16 mouse cellular contexts compared by ENCODE assay signal in genomic region chr13:81230161-81230560, GRCm38 (mm10).
DNase-seq lines count a peak whose midpoint lies in the region; ATAC-seq and TF ChIP-seq lines count a peak whose summit lies in the region.
"Had no signal": no experiment of that assay in that cellular context is flagged by ENCODE, and none has a peak within 500 bp of the region (broad histone marks: within the 10 kb centered on the region; RNA-seq: fewer than 3 reads in every experiment).

No protein-coding gene starts in this region.

- WGBS in kidney, adult 2 months, result 64% methylated on average over 4 of the region's 4 CpGs
- WGBS in forebrain, embryonic 11.5 days, result 69% methylated on average over 4 of the region's 4 CpGs

- H3K4me3 ChIP-seq in kidney, adult 2 months (ENCODE audit: insufficient read depth, low read depth, low read length), result no peak overlapping the region
- no peak overlapping the region for H3K4me3 ChIP-seq in brown adipose tissue, adult 24 weeks (ENCODE audit: insufficient read depth, low read depth, low read length)
- H3K4me3 ChIP-seq in forebrain, embryonic 11.5 days (ENCODE audit: low read depth, low read length), result no peak overlapping the region
- H3K4me3 ChIP-seq: embryonic facial prominence, embryonic 13.5 days; hindbrain, embryonic 13.5 days; limb, embryonic 13.5 days; midbrain, embryonic 10.5 days had no signal

- H3K4me2 ChIP-seq in forebrain, embryonic 11.5 days (ENCODE audit: low read depth, low read length, severe bottlenecking), result no peak overlapping the region
- H3K4me2 ChIP-seq: embryonic facial prominence, embryonic 13.5 days; hindbrain, embryonic 13.5 days; limb, embryonic 13.5 days had no signal

- no peaks in the 10 kb centered on the region for H3K9me3 ChIP-seq in forebrain, embryonic 11.5 days (ENCODE audit: control insufficient read depth, low read length)
- H3K9me3 ChIP-seq: embryonic facial prominence, embryonic 13.5 days; hindbrain, embryonic 13.5 days; limb, embryonic 13.5 days; midbrain, embryonic 10.5 days had no signal

- no peak overlapping the region for H3K9ac ChIP-seq in forebrain, embryonic 11.5 days (ENCODE audit: low read length)
- H3K9ac ChIP-seq: embryonic facial prominence, embryonic 13.5 days; hindbrain, embryonic 13.5 days; limb, embryonic 13.5 days had no signal

- no peaks in the 10 kb centered on the region for H3K36me3 ChIP-seq in kidney, adult 2 months (ENCODE audit: control insufficient read depth, insufficient read depth, low read length)
- no peaks in the 10 kb centered on the region for H3K36me3 ChIP-seq in forebrain, embryonic 11.5 days (ENCODE audit: control insufficient read depth, insufficient read depth, low read length)
- H3K36me3 ChIP-seq: embryonic facial prominence, embryonic 13.5 days; hindbrain, embryonic 13.5 days; limb, embryonic 13.5 days had no signal

- no peak for TF ChIP-seq POLR2A in kidney, adult 2 months (IDR thresholded peaks at IDR 0.05; ENCODE audit: low read depth, low read length)

- H3K4me1 ChIP-seq in kidney, adult 2 months (ENCODE audit: control insufficient read depth, insufficient read depth, low read length), result no peaks in the 10 kb centered on the region
- H3K4me1 ChIP-seq in brown adipose tissue, adult 24 weeks (ENCODE audit: control insufficient read depth, insufficient read depth, insufficient read length, low read length), result peaks cover 6% of the 10 kb centered on the region; the same call in 1 of the 2 replicates
- no peaks in the 10 kb centered on the region for H3K4me1 ChIP-seq in forebrain, embryonic 11.5 days (replicated peaks; ENCODE audit: control insufficient read depth, insufficient read depth, low read length)
- H3K4me1 ChIP-seq: embryonic facial prominence, embryonic 13.5 days had no signal

- H3K27me3 ChIP-seq in kidney, adult 2 months (replicated peaks; ENCODE audit: control insufficient read depth, insufficient read depth, low read length), result no peaks in the 10 kb centered on the region
- no peaks in the 10 kb centered on the region for H3K27me3 ChIP-seq in forebrain, embryonic 11.5 days (ENCODE audit: control insufficient read depth, insufficient read depth, low read length)
- H3K27me3 ChIP-seq: embryonic facial prominence, embryonic 13.5 days; hindbrain, embryonic 13.5 days; limb, embryonic 13.5 days had no signal

- intact Hi-C loops in heart, postnatal 10 days (cut with DNase I), result loop anchor here (10.0 kb wide), 1 partner anchor 135 kb away; no protein-coding TSS in a partner anchor

- ATAC-seq in forebrain, embryonic 11.5 days (replicated peaks; ENCODE audit: low FRiP score), result no peak
- no peak for ATAC-seq in erythroid progenitor cell, adult 5-6 weeks (replicated peaks; ENCODE audit: low FRiP score, poor library complexity, severe bottlenecking)
- ATAC-seq: forebrain, embryonic 16.5 days; Patski had no signal

- no peak for TF ChIP-seq CTCF in kidney, adult 2 months (conservative IDR thresholded peaks at IDR 0.05; ENCODE audit: insufficient read depth, insufficient read length, low read depth, low read length)

- peak; percentile 4 for DNase-seq in kidney, adult 2 months
- DNase-seq in kidney, adult 11 months, result no peak
- DNase-seq in heart, postnatal 10 days, result peak; percentile 8 to 9
- DNase-seq in lung, postnatal 4 days, result peak; percentile 34 to 42
- DNase-seq in forebrain, embryonic 11.5 days (ENCODE audit: low spot score), result no peak
- no peak for DNase-seq in cerebellum, adult 9-10 months
- DNase-seq: cerebellum, postnatal 10 days; kidney, adult 9 months had no signal

- no peak overlapping the region for H3K27ac ChIP-seq in kidney, adult 2 months (ENCODE audit: insufficient read depth, low read depth, low read length)
- 0 out of 2 replicates have a peak overlapping the region, but pooled peaks have one; percentile 25 for H3K27ac ChIP-seq in brown adipose tissue, adult 24 weeks (replicated peaks; ENCODE audit: low read depth, low read length)
- no peak overlapping the region for H3K27ac ChIP-seq in forebrain, embryonic 11.5 days (ENCODE audit: low read depth, low read length)
- H3K27ac ChIP-seq: embryonic facial prominence, embryonic 13.5 days; hindbrain, embryonic 13.5 days; limb, embryonic 13.5 days; midbrain, embryonic 10.5 days had no signal

Comparison
In these comparisons a context has a peak if more than half of its experiments do, and no peak if none do; other contexts are left out.
1. DNase-seq: peak in kidney, adult 2 months (single experiment), heart, postnatal 10 days (2 of 2) and lung, postnatal 4 days (2 of 2); none in kidney, adult 11 months (single experiment), forebrain, embryonic 11.5 days (single experiment) and cerebellum, adult 9-10 months (single experiment).